Mouse (Mus musculus): Measurements from ENCODE around the gene Slc12a9.

- TF ChIP-seq POLR2A (IDR thresholded peaks at IDR 0.05; ENCODE audit: low read depth, low read length) (no peak), CTCF (conservative IDR thresholded peaks at IDR 0.05; ENCODE audit: insufficient read depth, insufficient read length, low read depth, low read length) (no peak)
These were observed 920 bp upstream of the Slc12a9 start for GRCm38 (mm10) chr5:137334317-137334716.
